Mouse (Mus musculus): ENCODE results near the gene Snx19.

The Snx19 gene

DNA sequence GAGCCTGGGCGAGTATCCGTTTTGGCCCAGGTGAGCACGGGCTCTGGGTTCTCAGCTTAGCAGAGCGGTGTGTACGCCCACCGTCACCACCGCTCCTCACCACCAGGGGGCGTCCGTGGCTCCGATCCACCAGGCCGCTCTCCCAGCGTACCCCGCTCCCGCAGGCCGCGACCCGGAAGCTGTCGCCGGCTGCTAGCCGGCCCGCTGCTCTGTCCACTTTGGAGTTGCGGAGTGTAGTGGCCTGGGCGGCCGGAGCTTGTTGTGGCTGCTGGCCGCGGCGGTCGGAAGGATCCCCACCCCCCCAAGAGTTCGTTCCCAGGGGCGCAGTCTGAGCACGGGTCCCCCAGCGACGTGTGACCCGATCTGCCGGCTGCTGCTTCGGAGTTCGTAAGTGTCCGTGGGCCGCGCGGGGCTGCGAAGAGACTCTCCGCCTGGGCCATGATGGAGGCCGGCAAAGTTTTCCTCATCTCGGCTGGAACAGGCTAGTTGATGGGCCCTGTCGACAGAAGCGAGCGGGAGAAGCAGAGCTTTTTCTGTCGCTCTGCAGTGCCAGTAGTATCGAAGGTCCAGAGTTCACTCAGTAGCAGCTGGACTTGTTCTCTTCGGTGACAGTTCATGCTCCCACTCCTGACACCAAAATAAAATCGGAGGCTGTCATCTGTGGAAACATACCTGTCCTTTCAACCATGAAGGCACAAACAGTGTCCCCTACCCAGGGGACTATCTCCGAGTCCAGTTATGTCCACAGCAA lies at the start of gene Snx19:
Gene Snx19, plus strand, starts transcription at position 227 of the 751 bp plus-strand sequence.
- peak; percentile 80 to 91 for DNase-seq (ENCODE audit: low spot score in 2 of 2)

DNA sequence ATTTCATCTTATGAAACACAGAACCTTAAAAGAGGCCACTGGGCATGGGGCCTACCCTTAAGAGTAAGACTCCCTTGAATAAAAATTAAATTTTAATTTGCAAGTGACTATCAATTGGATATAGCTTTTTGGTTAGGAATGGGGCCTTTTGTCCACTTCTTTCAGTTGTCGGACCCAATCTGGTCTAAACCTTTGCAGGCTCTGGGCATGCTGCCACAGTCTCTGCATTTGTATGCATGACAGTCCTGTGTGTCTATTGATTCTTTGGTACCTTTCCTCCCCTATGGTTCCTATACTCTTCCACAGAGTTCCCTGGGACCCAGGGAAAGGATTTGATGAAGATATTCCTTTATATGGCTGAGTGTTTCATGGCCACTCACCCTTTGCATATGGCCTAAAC lies 26.1 kb upstream of the Snx19 start:
- no peak for DNase-seq (ENCODE audit: low spot score in 2 of 2)

GRCm38 (mm10) chr9:30422940-30423339 lies 4.0 kb upstream of the Snx19 start:
- no peak for DNase-seq (ENCODE audit: low spot score in 2 of 2)

GRCm38 (mm10) chr9:30425178-30425577 lies 1.7 kb upstream of the Snx19 start:
- no peak for DNase-seq (ENCODE audit: low spot score in 2 of 2)

DNA sequence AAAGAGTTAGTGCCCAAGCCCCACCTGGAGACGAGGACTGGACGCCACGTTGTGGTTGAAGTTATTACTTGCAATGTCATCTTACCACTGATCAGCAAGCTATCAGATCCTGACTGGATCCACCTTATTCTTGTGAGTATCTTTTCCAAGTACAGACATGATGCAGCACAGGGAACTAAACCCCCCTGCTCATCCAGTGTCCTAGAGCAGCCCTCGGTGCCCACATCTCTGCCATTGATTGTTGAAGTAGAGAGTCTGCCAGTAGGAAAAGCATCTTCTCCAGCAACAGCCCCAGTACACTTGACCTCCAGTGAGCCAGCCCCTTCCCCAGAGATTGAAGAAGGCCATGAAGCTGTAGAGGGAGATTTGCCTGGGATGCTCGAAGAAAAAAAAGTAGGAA lies 1.3 kb downstream of the Snx19 start:
- no peak for DNase-seq (ENCODE audit: low spot score in 2 of 2)

- DNase-seq (ENCODE audit: low spot score in 2 of 2): no peak
Measured at GRCm38 (mm10) chr9:30430447-30430846, 3.5 kb downstream of the Snx19 start.

DNA sequence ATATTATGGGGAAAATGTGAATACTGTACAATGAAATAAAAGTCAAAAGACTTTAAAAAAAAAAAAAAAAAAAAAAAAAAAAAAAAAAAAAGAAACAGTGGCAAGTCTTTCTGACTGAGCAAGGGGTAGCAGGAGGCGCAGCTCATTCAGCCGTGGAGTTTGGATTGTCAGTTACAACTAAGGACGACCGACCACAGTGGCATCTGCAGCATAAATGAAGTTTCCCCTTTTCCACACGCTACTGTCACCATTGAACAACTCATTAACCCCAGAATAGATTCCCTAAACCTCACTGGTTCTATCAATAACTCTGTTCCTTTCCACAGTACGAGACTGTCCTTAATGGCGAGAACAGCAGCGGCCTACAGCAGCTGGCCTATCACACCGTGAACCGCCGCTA lies 5.0 kb downstream of the Snx19 start:
- DNase-seq (ENCODE audit: low spot score in 2 of 2): no peak

GRCm38 (mm10) chr9:30433914-30434313 lies 7.0 kb downstream of the Snx19 start:
- no peak for DNase-seq (ENCODE audit: low spot score in 2 of 2)

DNA sequence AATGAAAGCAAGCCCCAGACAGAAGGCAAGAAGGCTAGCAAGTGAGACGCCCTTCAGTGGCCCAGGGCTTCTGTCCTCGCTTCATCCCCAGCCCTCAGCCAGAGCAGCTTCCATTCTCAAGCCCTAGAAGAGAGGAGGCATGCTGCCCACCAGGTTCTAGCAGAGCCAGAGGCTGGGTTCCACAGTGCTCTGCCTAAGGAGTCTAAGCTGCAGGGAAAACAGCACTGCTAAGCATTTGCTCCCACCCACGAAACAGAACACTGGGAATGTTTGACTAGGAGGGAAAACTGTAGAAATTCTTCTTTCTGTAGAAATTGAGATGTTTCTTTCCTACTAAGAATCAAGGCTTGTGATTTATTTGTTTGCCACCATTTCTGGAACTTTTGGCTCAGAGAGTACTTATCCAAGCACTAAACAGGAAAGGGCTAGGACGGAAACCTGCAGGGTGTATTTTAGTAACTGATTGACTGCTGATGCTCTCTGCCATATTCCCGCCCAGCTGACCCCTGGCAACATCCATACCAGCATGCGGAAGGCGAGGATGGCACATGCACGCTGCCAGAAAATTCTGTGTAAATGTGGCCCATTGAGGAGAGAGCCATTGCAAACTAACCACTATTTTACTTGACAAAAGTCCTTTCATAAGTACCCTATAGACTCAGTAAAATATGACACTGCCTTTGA lies 9.1 kb downstream of the Snx19 start:
- DNase-seq (ENCODE audit: low spot score in 2 of 2): no peak

GRCm38 (mm10) chr9:30438505-30438904 lies 11.6 kb downstream of the Snx19 start:
- DNase-seq (ENCODE audit: low spot score in 2 of 2): no peak

DNA sequence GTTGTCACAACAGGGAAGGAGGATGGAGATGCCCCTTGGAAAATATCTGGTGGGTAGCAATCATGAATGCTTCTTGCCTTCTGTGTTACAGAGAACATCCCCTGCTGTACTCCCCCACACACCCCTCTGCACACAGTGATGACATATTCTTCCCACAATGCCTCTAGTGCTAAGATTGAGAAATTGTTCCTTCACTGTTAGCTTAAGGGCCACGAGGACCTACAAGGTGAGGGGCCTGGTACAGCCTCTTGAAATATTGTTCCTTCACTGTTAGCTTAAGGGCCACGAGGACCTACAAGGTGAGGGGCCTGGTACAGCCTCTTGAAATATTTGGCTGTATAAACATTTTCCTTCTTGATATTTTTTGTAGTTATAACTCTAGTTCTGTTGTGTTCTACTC lies 14.9 kb downstream of the Snx19 start:
- DNase-seq (ENCODE audit: low spot score in 2 of 2): no peak

- DNase-seq (ENCODE audit: low spot score in 2 of 2): no peak
Measured at GRCm38 (mm10) chr9:30445232-30446085, 18.6 kb downstream of the Snx19 start.

- no peak for DNase-seq (ENCODE audit: low spot score in 2 of 2)
Measured at GRCm38 (mm10) chr9:30446126-30446525, 19.2 kb downstream of the Snx19 start.

DNA sequence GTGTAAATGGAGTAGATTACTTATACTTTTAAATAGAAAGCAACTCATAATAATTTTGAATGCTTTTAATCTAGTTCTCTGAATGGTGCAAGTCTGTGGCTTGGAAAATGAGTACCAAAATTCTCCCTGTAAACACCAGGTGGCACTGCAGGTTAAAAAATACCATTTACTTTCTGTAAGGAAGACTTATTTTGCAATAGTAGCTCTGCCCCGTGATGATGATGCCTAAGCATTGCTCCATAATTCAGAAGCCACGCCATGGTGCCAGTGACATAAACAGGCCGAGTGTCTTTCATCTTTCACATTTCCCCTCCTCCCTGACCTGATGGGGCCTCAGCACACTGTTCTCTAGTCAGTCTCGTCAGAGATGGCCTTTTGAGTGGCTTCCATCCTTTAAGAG lies 21.6 kb downstream of the Snx19 start:
- no peak for DNase-seq (ENCODE audit: low spot score in 2 of 2)

DNA sequence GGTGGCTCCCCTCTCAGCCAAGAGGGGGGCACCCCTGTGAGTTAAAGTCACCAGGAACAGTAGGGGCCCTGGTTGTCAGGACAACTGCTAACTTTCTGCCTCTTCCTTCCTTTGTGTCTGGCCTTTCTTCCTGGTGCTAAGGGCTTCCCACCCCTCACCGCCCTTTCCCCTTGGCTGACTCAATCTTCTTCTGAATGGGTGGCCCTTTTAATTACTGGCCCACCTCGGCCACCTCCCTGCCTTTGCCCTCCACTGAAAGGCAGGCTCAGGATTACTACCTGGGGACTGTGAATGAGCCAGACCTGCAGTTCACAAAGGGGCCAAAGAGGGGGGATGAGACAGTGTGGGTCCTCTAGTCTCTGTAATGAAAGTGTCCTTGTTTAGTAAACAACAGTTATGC lies 23.0 kb downstream of the Snx19 start:
- DNase-seq (ENCODE audit: low spot score in 2 of 2): no peak

DNA sequence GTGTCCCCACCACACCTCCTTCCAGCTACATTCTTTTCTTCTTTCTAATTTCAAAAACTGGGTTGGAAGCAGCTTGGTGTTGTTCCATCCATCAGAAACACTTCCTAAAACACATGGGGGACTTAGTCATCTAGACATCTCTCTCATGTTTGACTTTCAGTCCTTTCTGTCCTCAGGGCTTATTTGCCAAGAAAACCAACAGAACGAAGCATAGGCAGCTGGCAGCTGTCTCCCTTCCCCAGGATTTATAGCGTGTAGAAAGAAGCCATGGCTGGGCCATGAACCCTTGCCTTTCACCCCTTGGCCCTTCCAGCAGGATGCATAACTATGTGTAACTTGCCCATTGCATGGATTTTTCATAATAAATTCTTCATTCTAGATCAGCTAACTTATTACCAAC lies 23.9 kb downstream of the Snx19 start:
- no peak for DNase-seq (ENCODE audit: low spot score in 2 of 2)

DNA sequence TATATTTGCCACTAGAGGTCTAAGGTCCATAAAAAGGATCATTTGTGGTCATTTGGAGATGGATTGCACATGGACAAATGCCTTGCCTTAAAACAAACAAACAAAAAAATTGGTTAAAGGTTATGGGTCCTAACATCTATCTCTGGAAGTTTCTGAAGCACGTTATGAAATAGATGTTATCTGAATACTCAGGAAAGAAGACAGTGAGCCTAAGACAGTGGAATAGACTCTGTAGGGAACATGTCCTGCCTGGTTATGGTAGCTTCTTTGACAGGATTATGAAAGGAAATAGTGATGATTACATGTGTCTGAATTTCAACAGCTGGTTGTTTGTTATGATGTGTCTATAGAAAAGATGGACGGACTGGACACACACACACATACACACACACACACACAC lies 27.6 kb downstream of the Snx19 start:
- no peak for DNase-seq (ENCODE audit: low spot score in 2 of 2)

GRCm38 (mm10) chr9:30456250-30456649 lies 29.3 kb downstream of the Snx19 start:
- DNase-seq (ENCODE audit: low spot score in 2 of 2): no peak

DNA sequence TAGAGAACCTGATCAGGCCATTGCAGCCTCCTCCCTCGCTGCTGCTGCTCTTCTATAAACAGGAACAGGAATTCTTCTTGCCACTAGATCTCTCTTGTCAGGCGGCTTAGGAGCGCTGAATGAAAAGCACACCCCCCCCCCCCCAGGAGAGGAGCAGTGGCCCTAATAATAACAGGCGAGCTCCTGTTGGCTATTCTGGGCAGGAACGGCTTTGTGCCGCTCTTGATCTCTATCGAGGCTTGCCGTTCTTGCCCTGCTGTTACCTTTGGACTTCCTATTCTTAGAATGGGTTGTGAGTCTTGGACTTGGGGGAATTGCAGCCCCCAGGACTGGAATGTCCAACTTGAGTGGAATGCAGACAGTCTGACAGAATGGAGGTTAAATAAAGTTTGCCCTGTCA lies 33.6 kb downstream of the Snx19 start:
- DNase-seq (ENCODE audit: low spot score in 2 of 2): no peak

GRCm38 (mm10) chr9:30464661-30465060 lies 37.8 kb downstream of the Snx19 start:
- DNase-seq (ENCODE audit: low spot score in 2 of 2): no peak

- no peak for DNase-seq (ENCODE audit: low spot score in 2 of 2)
Measured at GRCm38 (mm10) chr9:30480043-30480442, 53.1 kb downstream of the Snx19 start.

- peak; percentile 64 to 76 for DNase-seq (ENCODE audit: low spot score in 2 of 2)
Measured at GRCm38 (mm10) chr9:30480464-30480863, 53.6 kb downstream of the Snx19 start.

GRCm38 (mm10) chr9:30482116-30482515 lies 55.2 kb downstream of the Snx19 start:
- no peak for DNase-seq (ENCODE audit: low spot score in 2 of 2)
